8 mouse cellular contexts compared by ENCODE assay signal in genomic region chr3:132871318-132871904, GRCm38 (mm10).
A peak's percentile ranks its signal among the peaks of the same experiment; 100 is the strongest.
DNase-seq lines count a peak whose midpoint lies in the region; ATAC-seq lines count a peak whose summit lies in the region.

No protein-coding gene starts in this region.

- 0 out of 2 replicates have a peak, but pooled peaks cover 4% of the 10 kb centered on the region for H3K4me1 ChIP-seq in intestine, embryonic 16.5 days (ENCODE audit: control insufficient read depth, insufficient read depth, low read length)

- no peak overlapping the region for H3K9ac ChIP-seq in intestine, embryonic 16.5 days (ENCODE audit: low read depth, low read length)

- no peaks in the 10 kb centered on the region for H3K27me3 ChIP-seq in intestine, embryonic 16.5 days (replicated peaks; ENCODE audit: control insufficient read depth, insufficient read depth, low read length)

- H3K27ac ChIP-seq in intestine, embryonic 16.5 days (ENCODE audit: low read length): no peak overlapping the region

- no peaks in the 10 kb centered on the region for H3K9me3 ChIP-seq in intestine, embryonic 16.5 days (ENCODE audit: control insufficient read depth, low read length)

- WGBS in intestine, embryonic 16.5 days: 79% methylated on average over 9 of the region's 9 CpGs

- peak; percentile 16 for DNase-seq in left cerebral cortex, postnatal 4 days
- no peak for DNase-seq in left cerebral cortex, postnatal 14 days (ENCODE audit: low spot score in 2 of 2)
- DNase-seq in cerebellum, adult 8-10 months: peak; percentile 23
- DNase-seq in lung, postnatal 10 days: peak; percentile 55
- DNase-seq in embryo, embryonic 10.5 days (ENCODE audit: low spot score): no peak
- DNase-seq in spleen, adult 12 weeks (ENCODE audit: low spot score): no peak
- DNase-seq in right cerebral cortex, postnatal 25 days: no peak

- ATAC-seq in intestine, embryonic 16.5 days: peak; percentile 34; the same call in 1 of the 2 replicates

- no peaks in the 10 kb centered on the region for H3K36me3 ChIP-seq in intestine, embryonic 16.5 days (ENCODE audit: control insufficient read depth, insufficient read depth, low read length)

- no peak overlapping the region for H3K4me3 ChIP-seq in intestine, embryonic 16.5 days (ENCODE audit: low read length)

- no peak overlapping the region for H3K4me2 ChIP-seq in intestine, embryonic 16.5 days (ENCODE audit: low read depth, low read length)

- intact Hi-C loops in left cerebral cortex, postnatal 4 days (cut with DNase I): no loop called here
- intact Hi-C loops in left cerebral cortex, postnatal 14 days (cut with DNase I): no loop called here

Comparison
In these comparisons a context has a peak if more than half of its experiments do, and no peak if none do; other contexts are left out.
1. DNase-seq: peak in left cerebral cortex, postnatal 4 days (single experiment), cerebellum, adult 8-10 months (single experiment) and lung, postnatal 10 days (single experiment); none in left cerebral cortex, postnatal 14 days (0 of 2), embryo, embryonic 10.5 days (single experiment), spleen, adult 12 weeks (single experiment) and right cerebral cortex, postnatal 25 days (single experiment).